Mouse (Mus musculus) forebrain, postnatal 0 days (tissue): ENCODE results near the gene Nrp1. TPM values are rescaled to one million over a fixed set of nuclear protein-coding genes. Genes with fewer than 3 reads are reported as not detected.

Experiments used
- ATAC-seq: fragments of 200-750 bp; cut with Nextera tagmentation; 2 replicates; pipeline ENCODE4 v1.8.0; 2017; ENCODE audit warnings: mild to moderate bottlenecking, moderate library complexity
- DNase-seq: peaks from one replicate; pipeline ENCODE4 v3.0.0-alpha.2; 2015
- H3K27ac ChIP-seq: fragments of 300-500 bp; sonication (generic); 2 replicates; pipeline ENCODE4 v1.5.1; 2014; ENCODE audit warnings: low read depth, mild to moderate bottlenecking, antibody characterized with exemption, low read length, moderate library complexity, mixed read lengths
- H3K27me3 ChIP-seq: fragments of 300-500 bp; sonication (generic); 2 replicates; pipeline ENCODE4 v1.6.1; 2014; ENCODE audit warnings: mild to moderate bottlenecking, low read length, mixed read lengths; ENCODE audit not compliant: insufficient read depth
- H3K36me3 ChIP-seq: fragments of 300-500 bp; sonication (generic); 2 replicates; pipeline ENCODE4 v1.6.1; 2014; ENCODE audit warnings: mild to moderate bottlenecking, moderate library complexity; ENCODE audit not compliant: insufficient read depth
- H3K4me1 ChIP-seq: fragments of 300-500 bp; sonication (generic); 2 replicates; pipeline ENCODE4 v1.6.1; 2014; ENCODE audit warnings: antibody characterized with exemption; ENCODE audit not compliant: insufficient read depth
- H3K4me2 ChIP-seq: fragments of 300-500 bp; sonication (generic); 2 replicates; pipeline ENCODE4 v1.6.1; 2014; ENCODE audit warnings: low read depth, mild to moderate bottlenecking, moderate library complexity
- H3K4me3 ChIP-seq: fragments of 300-500 bp; sonication (generic); 2 replicates; pipeline ENCODE4 v1.5.1; 2014; ENCODE audit warnings: low read depth, low read length, mixed read lengths
- H3K9ac ChIP-seq: fragments of 300-500 bp; sonication (generic); 2 replicates; pipeline ENCODE4 v1.6.1; 2014; ENCODE audit warnings: mild to moderate bottlenecking
- H3K9me3 ChIP-seq: fragments of 300-500 bp; sonication (generic); 2 replicates; pipeline ENCODE4 v1.6.1; 2016; ENCODE audit warnings: low read length
- CTCF ChIP-seq: sonication (generic); IDR thresholded peaks from 2 replicates; pipeline ENCODE4 v1.5.1; 2016; ENCODE audit warnings: antibody characterized with exemption, control low read depth, low read depth
- WGBS: fragments of 180-500 bp; shearing (Covaris S2); extraction: QIAGEN DNeasy Blood & Tissue Kit; methylation state at CpG from one replicate; pipeline ENCODE4 v1.1.7; 2014; 5-methylcytosine and 5-hydroxymethylcytosine counted together
- polyA plus RNA-seq: library from polyadenylated mRNA; unstranded; fragments of >200 nt; fragmentation: Nextera tagmentation; extraction: Ambion mirVana; gene quantifications from 2 replicates; pipeline ENCODE4 v1.2.1, GENCODE M21; 2015
- total RNA-seq: library from RNA; depleted of rRNA; stranded (reverse); fragments of >200 nt; gene quantifications from 2 replicates; pipeline ENCODE4 v1.2.3, GENCODE M21; 2014

The Nrp1 gene
- total and polyA plus RNA-seq, 2 experiments from 2014 or later = 87.1 to 93.3 TPM

GRCm38 (mm10) chr8:128516846-128517446 lies 158.5 kb downstream of the Nrp1 start:
- Histone ChIP-seq H3K9ac (no peak overlapping the region), H3K27me3 (no peaks in the 10 kb centered on the region), H3K4me2 (no peak overlapping the region), H3K9me3 (no peaks in the 10 kb centered on the region), H3K4me3 (no peak overlapping the region), H3K36me3 (no peaks in the 10 kb centered on the region), H3K4me1 (no peaks in the 10 kb centered on the region), H3K27ac (no peak overlapping the region)
- no peak for TF ChIP-seq CTCF
- DNase-seq (no peak), ATAC-seq (no peak)
- 92% methylated on average over 3 of the region's 3 CpGs for WGBS

- 79% methylated on average over 4 of the region's 4 CpGs for WGBS
- no peaks in the 10 kb centered on the region for H3K27me3 ChIP-seq
- no peak overlapping the region for H3K4me3 ChIP-seq
- no peak for TF ChIP-seq CTCF
- ATAC-seq (no peak), DNase-seq (no peak)
- no peaks in the 10 kb centered on the region for H3K36me3 ChIP-seq
- H3K27ac ChIP-seq = no peak overlapping the region
- H3K9ac ChIP-seq = no peak overlapping the region
- no peaks in the 10 kb centered on the region for H3K9me3 ChIP-seq
- no peak overlapping the region for H3K4me2 ChIP-seq
- no peaks in the 10 kb centered on the region for H3K4me1 ChIP-seq
Measured at GRCm38 (mm10) chr8:128517546-128518102, 159.2 kb downstream of the Nrp1 start.

GRCm38 (mm10) chr8:128519366-128519765 lies 161.0 kb downstream of the Nrp1 start:
- Histone ChIP-seq H3K4me2 (no peak overlapping the region), H3K4me1 (no peaks in the 10 kb centered on the region), H3K9ac (no peak overlapping the region), H3K27ac (no peak overlapping the region), H3K4me3 (no peak overlapping the region), H3K36me3 (no peaks in the 10 kb centered on the region), H3K9me3 (no peaks in the 10 kb centered on the region), H3K27me3 (no peaks in the 10 kb centered on the region)
- DNase-seq = no peak
- 81% methylated on average over 1 of the region's 1 CpGs for WGBS
- peak; percentile 44 for TF ChIP-seq CTCF
- no peak for ATAC-seq

- peak; percentile 49 for TF ChIP-seq CTCF
- Histone ChIP-seq H3K27me3 (no peaks in the 10 kb centered on the region), H3K4me3 (no peak overlapping the region), H3K4me2 (no peak overlapping the region), H3K36me3 (no peaks in the 10 kb centered on the region), H3K27ac (no peak overlapping the region), H3K4me1 (no peaks in the 10 kb centered on the region), H3K9me3 (no peaks in the 10 kb centered on the region), H3K9ac (no peak overlapping the region)
- DNase-seq = no peak
- 69% methylated on average over 7 of the region's 7 CpGs for WGBS
- no peak for ATAC-seq
Measured at GRCm38 (mm10) chr8:128523825-128524224, 165.4 kb downstream of the Nrp1 start.

GRCm38 (mm10) chr8:128525912-128526311 lies 167.5 kb downstream of the Nrp1 start:
- ATAC-seq (no peak), DNase-seq (no peak)
- H3K27me3 ChIP-seq = no peaks in the 10 kb centered on the region
- H3K4me3 ChIP-seq = no peak overlapping the region
- H3K9ac ChIP-seq = no peak overlapping the region
- H3K27ac ChIP-seq = no peak overlapping the region
- no peak overlapping the region for H3K4me2 ChIP-seq
- no peaks in the 10 kb centered on the region for H3K9me3 ChIP-seq
- 88% methylated on average over 1 of the region's 1 CpGs for WGBS
- no peak for TF ChIP-seq CTCF
- no peaks in the 10 kb centered on the region for H3K36me3 ChIP-seq
- H3K4me1 ChIP-seq = no peaks in the 10 kb centered on the region

GRCm38 (mm10) chr8:128528591-128529383 lies 170.4 kb downstream of the Nrp1 start:
- DNase-seq = peak; percentile 72
- no peak for TF ChIP-seq CTCF

GRCm38 (mm10) chr8:128534442-128534871 lies 176.1 kb downstream of the Nrp1 start:
- ATAC-seq = peak; percentile 94
- Histone ChIP-seq H3K36me3 (no peaks in the 10 kb centered on the region), H3K4me2 (no peak overlapping the region), H3K9ac (no peak overlapping the region), H3K27me3 (no peaks in the 10 kb centered on the region), H3K4me3 (no peak overlapping the region), H3K27ac (no peak overlapping the region), H3K4me1 (peaks cover 6% of the 10 kb centered on the region; the same call in 1 of the 2 replicates), H3K9me3 (no peaks in the 10 kb centered on the region)
- no peak for TF ChIP-seq CTCF
- WGBS = 10% methylated on average over 3 of the region's 3 CpGs
- DNase-seq = peak; percentile 66

More at GRCm38 (mm10) chr8:128528591-128529383, 170.4 kb downstream of the Nrp1 start:
- ATAC-seq = peak; percentile 94
- no peak overlapping the region for H3K4me3 ChIP-seq
- no peaks in the 10 kb centered on the region for H3K9me3 ChIP-seq
- no peaks in the 10 kb centered on the region for H3K36me3 ChIP-seq
- WGBS = 3% methylated on average over 8 of the region's 8 CpGs
- peak overlapping the region; percentile 8; the same call in 1 of the 2 replicates for H3K4me2 ChIP-seq
- H3K9ac ChIP-seq = no peak overlapping the region
- no peaks in the 10 kb centered on the region for H3K27me3 ChIP-seq
- no peak overlapping the region for H3K27ac ChIP-seq
- no peaks in the 10 kb centered on the region for H3K4me1 ChIP-seq
